Mouse (Mus musculus) embryonic facial prominence, embryonic 15.5 days (tissue): ENCODE results near the gene Pbx1. TPM values are rescaled to one million over a fixed set of nuclear protein-coding genes. Genes with fewer than 3 reads are reported as not detected.

Experiments
- ATAC-seq: fragments of 200-750 bp; cut with Nextera tagmentation; 2 replicates; pipeline ENCODE4 v1.8.0; 2017; ENCODE audit warnings: low read depth, moderate TSS enrichment; ENCODE audit not compliant: insufficient number of reproducible peaks, low FRiP score, low TSS enrichment
- H3K27ac ChIP-seq: fragments of 300-500 bp; sonication (generic); replicated peaks from 2 replicates; pipeline ENCODE4 v1.5.1; 2015; ENCODE audit warnings: mild to moderate bottlenecking, inconsistent platforms
- H3K27me3 ChIP-seq: fragments of 300-500 bp; sonication (generic); 2 replicates; pipeline ENCODE4 v1.6.1; 2015; ENCODE audit warnings: inconsistent platforms
- H3K36me3 ChIP-seq: fragments of 300-500 bp; sonication (generic); 2 replicates; pipeline ENCODE4 v1.6.1; 2015; ENCODE audit warnings: mild to moderate bottlenecking, inconsistent platforms
- H3K4me1 ChIP-seq: fragments of 300-500 bp; sonication (generic); 2 replicates; pipeline ENCODE4 v1.6.1; 2015; ENCODE audit warnings: inconsistent platforms
- H3K4me2 ChIP-seq: fragments of 300-500 bp; sonication (generic); replicated peaks from 2 replicates; pipeline ENCODE4 v1.6.1; 2015; ENCODE audit warnings: mild to moderate bottlenecking, inconsistent platforms
- H3K4me3 ChIP-seq: fragments of 300-500 bp; sonication (generic); replicated peaks from 2 replicates; pipeline ENCODE4 v1.5.1; 2015; ENCODE audit warnings: mild to moderate bottlenecking, inconsistent platforms
- H3K9ac ChIP-seq: fragments of 300-500 bp; sonication (generic); 2 replicates; pipeline ENCODE4 v1.6.1; 2015; ENCODE audit warnings: inconsistent platforms
- H3K9me3 ChIP-seq: fragments of 300-500 bp; sonication (generic); replicated peaks from 2 replicates; pipeline ENCODE4 v1.6.1; 2016; ENCODE audit warnings: inconsistent platforms
- WGBS: fragments of 180-500 bp; shearing (Covaris S2); methylation state at CpG from one replicate; pipeline ENCODE4 v1.1.7; 2015; 5-methylcytosine and 5-hydroxymethylcytosine counted together
- polyA plus RNA-seq: library from polyadenylated mRNA; unstranded; fragments of >200 nt; fragmentation: Nextera tagmentation; extraction: Ambion mirVana; gene quantifications from 2 replicates; pipeline ENCODE4 v1.2.1, GENCODE M21; 2015

Pbx1 gene
- polyA plus RNA-seq, 1 experiment from 2014 or later, result 29.5 TPM

GRCm38 (mm10) chr1:168363053-168363452, 69.0 kb downstream of the Pbx1 start:
- WGBS, result 61% methylated on average over 11 of the region's 11 CpGs
- no peaks in the 10 kb centered on the region for H3K36me3 ChIP-seq
- no peak overlapping the region for H3K9ac ChIP-seq
- no peak overlapping the region for H3K27ac ChIP-seq
- no peak overlapping the region for H3K4me2 ChIP-seq
- no peak overlapping the region for H3K4me3 ChIP-seq
- ATAC-seq, result no peak
- H3K27me3 ChIP-seq, result no peaks in the 10 kb centered on the region
- H3K9me3 ChIP-seq, result no peaks in the 10 kb centered on the region
- peaks cover 9% of the 10 kb centered on the region for H3K4me1 ChIP-seq

DNA sequence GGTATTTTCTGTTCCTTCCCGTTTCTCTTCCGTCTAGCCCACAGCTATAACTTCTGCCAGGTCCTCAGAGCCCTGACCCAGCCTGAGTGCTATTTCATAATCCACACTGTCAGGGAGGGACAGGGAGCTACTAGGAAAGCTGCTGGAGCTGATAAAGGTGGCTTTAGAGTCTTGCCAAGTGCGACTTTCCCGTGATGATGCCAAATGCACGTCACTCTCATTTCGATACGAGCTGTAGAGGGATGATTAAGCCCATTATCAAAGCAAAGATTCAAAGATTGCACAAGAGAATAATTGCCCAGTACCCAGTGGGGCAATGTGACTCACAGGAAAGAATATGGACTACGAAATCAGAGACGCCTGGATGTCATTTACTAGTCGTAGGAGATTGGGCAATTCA, 69.6 kb downstream of the Pbx1 start:
- no peak overlapping the region for H3K4me3 ChIP-seq
- no peaks in the 10 kb centered on the region for H3K27me3 ChIP-seq
- no peak for ATAC-seq
- no peak overlapping the region for H3K4me2 ChIP-seq
- peaks cover 15% of the 10 kb centered on the region for H3K4me1 ChIP-seq
- H3K9me3 ChIP-seq, result no peaks in the 10 kb centered on the region
- H3K36me3 ChIP-seq, result no peaks in the 10 kb centered on the region
- no peak overlapping the region for H3K27ac ChIP-seq
- 64% methylated on average over 10 of the region's 10 CpGs for WGBS
- H3K9ac ChIP-seq, result no peak overlapping the region

DNA sequence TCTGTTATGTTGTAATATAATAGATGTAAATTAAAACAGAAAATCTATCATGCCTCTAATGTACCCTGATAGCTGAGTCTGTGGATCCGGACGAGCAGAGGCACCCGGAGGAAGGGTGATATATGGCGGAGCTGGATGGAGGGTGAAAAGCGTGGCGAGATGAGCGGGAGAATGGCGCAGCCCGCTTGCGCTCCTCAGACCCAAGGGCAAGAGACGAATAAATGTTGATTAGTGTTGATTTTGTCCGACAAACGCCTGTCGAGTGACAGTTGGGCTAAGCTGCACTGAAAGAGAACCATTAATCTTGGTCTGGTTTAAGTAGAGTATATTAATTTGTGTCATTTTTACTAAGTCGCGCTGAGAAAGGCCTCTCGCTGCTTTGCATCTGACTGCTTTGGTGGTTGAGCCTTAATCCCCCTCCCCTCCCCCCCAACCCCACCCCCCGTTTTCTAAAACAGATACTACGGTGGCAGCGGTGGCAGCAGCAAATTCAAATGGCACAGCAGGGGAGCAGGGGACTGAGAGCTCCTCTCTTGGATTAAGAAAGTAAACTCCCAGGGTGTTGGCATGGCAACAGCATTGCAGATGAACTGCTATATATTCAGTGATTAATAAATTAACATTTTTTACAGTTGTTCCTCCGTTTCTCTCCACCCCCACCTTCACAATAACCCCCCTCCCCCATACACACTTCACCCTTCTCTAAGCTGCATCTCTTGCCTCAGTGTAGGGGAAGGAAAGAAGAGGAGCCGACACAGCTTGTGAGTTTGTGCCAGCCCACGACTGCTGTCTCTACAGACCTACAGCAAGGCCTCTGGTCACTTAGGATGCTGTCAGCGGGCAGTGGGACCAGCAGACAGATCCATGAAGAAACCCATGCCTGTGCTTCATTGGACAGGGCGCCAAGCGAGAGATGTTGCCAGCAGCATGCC, 74.1 kb downstream of the Pbx1 start:
- Histone ChIP-seq H3K9ac (no peak overlapping the region), H3K4me3 (no peak overlapping the region), H3K27me3 (no peaks in the 10 kb centered on the region), H3K9me3 (no peaks in the 10 kb centered on the region), H3K36me3 (no peaks in the 10 kb centered on the region), H3K4me2 (peak overlapping the region; percentile 22; the same call in 1 of the 2 replicates), H3K4me1 (peaks cover 42% of the 10 kb centered on the region), H3K27ac (0 out of 2 replicates have a peak overlapping the region, but pooled peaks have one; percentile 12)
- 25% methylated on average over 26 of the region's 26 CpGs for WGBS
- ATAC-seq, result no peak

DNA sequence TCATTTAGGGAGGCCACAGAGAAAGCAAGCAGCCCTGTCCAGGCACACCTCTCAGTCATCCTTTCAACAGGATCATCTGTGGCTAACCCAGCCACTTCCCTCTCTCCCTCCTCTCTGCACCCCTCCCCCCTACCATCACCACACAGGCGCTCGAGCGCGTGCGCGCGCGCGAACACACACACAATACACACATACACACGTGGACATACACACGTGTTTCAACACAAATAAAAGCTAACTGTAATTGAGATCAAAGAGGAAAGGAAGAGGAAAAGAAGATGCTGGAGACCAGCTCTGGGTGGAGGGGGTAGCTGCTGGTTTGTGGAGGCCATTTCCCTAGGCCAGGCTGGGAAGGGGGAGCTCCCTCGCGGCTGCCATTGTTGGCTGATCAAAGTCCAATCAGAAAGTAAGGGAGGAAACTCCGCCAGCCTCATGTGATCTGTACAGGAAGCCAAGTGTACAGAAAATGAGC, 75.1 kb downstream of the Pbx1 start:
- Histone ChIP-seq H3K27ac (no peak overlapping the region), H3K9me3 (no peaks in the 10 kb centered on the region), H3K4me3 (no peak overlapping the region), H3K9ac (no peak overlapping the region), H3K4me2 (peak overlapping the region; percentile 21), H3K36me3 (no peaks in the 10 kb centered on the region), H3K4me1 (peaks cover 42% of the 10 kb centered on the region), H3K27me3 (no peaks in the 10 kb centered on the region)
- WGBS, result 18% methylated on average over 14 of the region's 14 CpGs
- ATAC-seq, result no peak

GRCm38 (mm10) chr1:168355985-168356556, 76.0 kb downstream of the Pbx1 start:
- H3K27ac ChIP-seq, result no peak overlapping the region
- H3K36me3 ChIP-seq, result no peaks in the 10 kb centered on the region
- H3K4me3 ChIP-seq, result no peak overlapping the region
- 37% methylated on average over 10 of the region's 10 CpGs for WGBS
- H3K9me3 ChIP-seq, result no peaks in the 10 kb centered on the region
- peaks cover 42% of the 10 kb centered on the region for H3K4me1 ChIP-seq
- ATAC-seq, result peak; percentile 56; the same call in 1 of the 2 replicates
- no peak overlapping the region for H3K4me2 ChIP-seq
- no peaks in the 10 kb centered on the region for H3K27me3 ChIP-seq
- no peak overlapping the region for H3K9ac ChIP-seq

DNA sequence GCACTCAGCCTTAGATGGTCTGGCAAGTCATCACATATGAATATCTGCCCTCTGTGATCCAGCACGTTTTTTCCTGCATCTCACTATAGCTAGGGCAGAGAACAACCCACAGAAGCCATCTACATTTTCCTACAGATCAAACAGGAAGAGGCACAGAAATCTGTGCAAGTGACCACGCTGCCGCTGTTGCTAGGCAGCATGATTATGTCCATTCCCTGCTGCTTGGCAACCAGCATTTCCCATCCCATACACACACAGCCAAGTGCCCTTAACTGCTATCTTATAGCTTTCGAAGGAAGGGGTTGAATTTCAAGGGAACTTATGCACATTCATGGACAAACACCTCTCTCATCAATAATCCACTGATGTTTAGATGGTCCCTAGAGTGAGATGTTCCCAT, 77.1 kb downstream of the Pbx1 start:
- no peak for ATAC-seq
- no peak overlapping the region for H3K4me3 ChIP-seq
- H3K9me3 ChIP-seq, result no peaks in the 10 kb centered on the region
- 32% methylated on average over 4 of the region's 4 CpGs for WGBS
- H3K4me2 ChIP-seq, result no peak overlapping the region
- peaks cover 42% of the 10 kb centered on the region for H3K4me1 ChIP-seq
- no peak overlapping the region for H3K9ac ChIP-seq
- no peak overlapping the region for H3K27ac ChIP-seq
- no peaks in the 10 kb centered on the region for H3K36me3 ChIP-seq
- no peaks in the 10 kb centered on the region for H3K27me3 ChIP-seq

- no peak for ATAC-seq
- no peak overlapping the region for H3K9ac ChIP-seq
- H3K4me3 ChIP-seq, result no peak overlapping the region
- H3K27me3 ChIP-seq, result no peaks in the 10 kb centered on the region
- no peaks in the 10 kb centered on the region for H3K36me3 ChIP-seq
- no peaks in the 10 kb centered on the region for H3K9me3 ChIP-seq
- H3K4me1 ChIP-seq, result peaks cover 14% of the 10 kb centered on the region
- no peak overlapping the region for H3K27ac ChIP-seq
- 68% methylated on average over 8 of the region's 8 CpGs for WGBS
- H3K4me2 ChIP-seq, result no peak overlapping the region
Measured at GRCm38 (mm10) chr1:168348036-168348784, 83.9 kb downstream of the Pbx1 start.

- Histone ChIP-seq H3K9ac (no peak overlapping the region), H3K4me1 (peaks cover 28% of the 10 kb centered on the region), H3K4me2 (no peak overlapping the region), H3K9me3 (no peaks in the 10 kb centered on the region), H3K4me3 (no peak overlapping the region), H3K27me3 (no peaks in the 10 kb centered on the region), H3K36me3 (no peaks in the 10 kb centered on the region), H3K27ac (peak overlapping the region; percentile 39; the same call in 1 of the 2 replicates)
- 70% methylated on average over 8 of the region's 8 CpGs for WGBS
- 0 out of 2 replicates have a peak, but pooled peaks have one; percentile 39 for ATAC-seq
Measured at GRCm38 (mm10) chr1:168344918-168345317, 87.2 kb downstream of the Pbx1 start.

DNA sequence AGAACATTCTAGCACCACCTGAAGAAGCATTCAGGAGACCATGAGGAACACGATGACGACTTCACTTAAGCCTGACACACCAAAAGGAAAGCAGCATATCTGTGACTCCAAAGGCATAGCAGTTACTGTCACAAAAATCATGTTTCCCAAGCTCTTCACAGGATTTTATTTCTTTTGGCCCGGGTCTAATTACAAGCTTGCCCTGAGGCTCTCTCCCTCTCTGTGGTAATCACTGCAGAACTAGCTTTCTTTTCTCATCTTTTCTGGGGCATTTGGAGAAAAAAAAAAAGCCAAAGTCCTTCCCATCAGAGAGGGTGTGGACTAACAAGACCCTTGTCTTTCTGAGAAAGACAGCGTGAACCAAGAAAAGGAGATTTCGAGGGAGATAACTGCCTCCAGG, 87.8 kb downstream of the Pbx1 start:
- peaks cover 28% of the 10 kb centered on the region for H3K4me1 ChIP-seq
- H3K9me3 ChIP-seq, result no peaks in the 10 kb centered on the region
- H3K27ac ChIP-seq, result peak overlapping the region; percentile 39; the same call in 1 of the 2 replicates
- H3K36me3 ChIP-seq, result no peaks in the 10 kb centered on the region
- no peak overlapping the region for H3K9ac ChIP-seq
- no peak overlapping the region for H3K4me2 ChIP-seq
- WGBS, result 42% methylated on average over 5 of the region's 5 CpGs
- no peak for ATAC-seq
- no peaks in the 10 kb centered on the region for H3K27me3 ChIP-seq
- no peak overlapping the region for H3K4me3 ChIP-seq

DNA sequence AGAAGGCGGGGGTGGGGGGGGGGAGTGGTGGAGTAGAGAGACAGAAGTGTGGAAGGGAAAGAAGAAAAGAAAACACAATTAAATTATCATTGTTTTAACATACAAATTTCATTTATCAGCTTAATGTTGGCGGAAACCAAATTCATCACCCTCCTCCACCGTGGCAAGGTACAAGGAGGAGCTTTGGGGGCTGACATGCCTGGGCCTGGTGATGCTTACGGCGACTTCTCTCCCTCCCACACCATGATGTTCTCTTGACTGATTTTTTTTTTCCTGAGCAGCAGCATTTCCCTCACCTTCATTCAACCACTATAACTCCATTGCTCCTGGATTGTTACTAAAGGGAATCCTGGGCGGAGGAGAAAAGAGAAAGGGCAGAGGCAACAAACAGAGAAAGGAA, 89.8 kb downstream of the Pbx1 start:
- 60% methylated on average over 5 of the region's 6 CpGs for WGBS
- Histone ChIP-seq H3K9me3 (no peaks in the 10 kb centered on the region), H3K36me3 (no peaks in the 10 kb centered on the region), H3K4me3 (no peak overlapping the region), H3K4me1 (peaks cover 28% of the 10 kb centered on the region), H3K27ac (peak overlapping the region; percentile 78), H3K4me2 (peak overlapping the region; percentile 10; the same call in 1 of the 2 replicates), H3K27me3 (no peaks in the 10 kb centered on the region), H3K9ac (no peak overlapping the region)
- ATAC-seq, result no peak

- Histone ChIP-seq H3K4me3 (no peak overlapping the region), H3K27ac (peak overlapping the region; percentile 78), H3K9ac (no peak overlapping the region), H3K4me1 (peaks cover 28% of the 10 kb centered on the region), H3K9me3 (no peaks in the 10 kb centered on the region), H3K36me3 (no peaks in the 10 kb centered on the region), H3K4me2 (peak overlapping the region; percentile 10; the same call in 1 of the 2 replicates), H3K27me3 (no peaks in the 10 kb centered on the region)
- peak; percentile 41; the same call in 1 of the 2 replicates for ATAC-seq
- 42% methylated on average over 12 of the region's 12 CpGs for WGBS
Measured at GRCm38 (mm10) chr1:168341863-168342262, 90.2 kb downstream of the Pbx1 start.
